In the genomic region with DNA sequence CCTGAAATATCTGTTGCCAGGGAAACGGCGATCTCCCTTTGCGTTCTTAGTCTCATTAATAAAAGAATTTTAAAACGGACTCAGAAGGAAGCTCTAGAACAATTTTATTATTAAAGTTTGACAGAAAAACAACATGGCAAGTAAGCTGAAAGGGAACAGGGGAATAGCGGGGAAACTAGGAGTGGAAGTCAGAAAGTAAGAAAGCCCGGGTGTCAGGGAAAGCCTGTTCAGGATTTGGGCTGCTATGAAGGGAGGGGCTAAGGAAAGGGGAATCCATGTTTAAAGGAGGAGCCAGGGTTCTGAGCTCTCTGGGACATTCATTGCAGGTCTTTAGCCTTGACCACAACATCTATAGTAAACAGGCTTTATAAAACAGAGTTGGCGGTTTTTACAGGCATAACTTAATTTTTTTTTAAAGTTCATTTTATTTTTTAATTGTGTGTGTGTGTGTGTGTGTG, we compare ENCODE assay signal across 8 mouse cellular contexts. TPM values are rescaled to one million over a fixed set of nuclear protein-coding genes. Genes with fewer than 3 reads are reported as not detected.
DNase-seq lines count a peak whose midpoint lies in the region; ATAC-seq and TF ChIP-seq lines count a peak whose summit lies in the region.

No protein-coding gene starts in this region.

- TF ChIP-seq CTCF in lung, adult 2 months (IDR thresholded peaks at IDR 0.05; ENCODE audit: insufficient read depth, low read length), result no peak
- no peak for TF ChIP-seq CTCF in stomach, postnatal 0 days (IDR thresholded peaks at IDR 0.05; ENCODE audit: low read depth)
- TF ChIP-seq CTCF in thymus, adult 2 months (IDR thresholded peaks at IDR 0.05; ENCODE audit: borderline replicate concordance, control insufficient read depth, extremely low read depth, insufficient read depth, low read length, poor library complexity), result no peak

- no peaks in the 10 kb centered on the region for H3K9me3 ChIP-seq in embryonic facial prominence, embryonic 15.5 days (replicated peaks)
- H3K9me3 ChIP-seq in limb, embryonic 13.5 days, result no peaks in the 10 kb centered on the region
- H3K9me3 ChIP-seq in stomach, postnatal 0 days (ENCODE audit: control insufficient read depth, low read length), result no peaks in the 10 kb centered on the region

- no peak for TF ChIP-seq EP300 in stomach, postnatal 0 days (optimal IDR thresholded peaks at IDR 0.05)

- no peak overlapping the region for H3K4me3 ChIP-seq in lung, adult 2 months (replicated peaks; ENCODE audit: extremely low read depth, low read depth, low read length)
- H3K4me3 ChIP-seq in embryonic facial prominence, embryonic 15.5 days (replicated peaks), result peak overlapping the region; percentile 45
- peak overlapping the region; percentile 37 for H3K4me3 ChIP-seq in limb, embryonic 13.5 days
- H3K4me3 ChIP-seq in stomach, postnatal 0 days (ENCODE audit: low read depth, low read length), result peak overlapping the region; percentile 41
- no peak overlapping the region for H3K4me3 ChIP-seq in thymus, adult 2 months (ENCODE audit: control insufficient read depth, insufficient read depth, low read length)

- 22% methylated on average over 7 of the region's 7 CpGs for WGBS in lung, adult 2 months
- 7% methylated on average over 7 of the region's 7 CpGs for WGBS in embryonic facial prominence, embryonic 15.5 days
- 3% methylated on average over 7 of the region's 7 CpGs for WGBS in limb, embryonic 13.5 days
- 15% methylated on average over 7 of the region's 7 CpGs for WGBS in stomach, postnatal 0 days
- 55% methylated on average over 7 of the region's 7 CpGs for WGBS in thymus, adult 2 months

- peak; percentile 20 for DNase-seq in lung, postnatal 10 days
- no peak for DNase-seq in lung, adult 2 months
- no peak for DNase-seq in stomach, postnatal 0 days (ENCODE audit: low spot score)
- DNase-seq in thymus, adult 2 months, result no peak
- no peak for DNase-seq in urinary bladder, postnatal 25 days (ENCODE audit: low spot score)
- DNase-seq in kidney, adult 11 months, result no peak

- ATAC-seq in embryonic facial prominence, embryonic 15.5 days (ENCODE audit: insufficient number of reproducible peaks, low FRiP score, low TSS enrichment, low read depth), result no peak; the same call in 1 of the 2 replicates
- ATAC-seq in limb, embryonic 13.5 days (ENCODE audit: low FRiP score, low read depth), result peak; percentile 48
- no peak for ATAC-seq in stomach, postnatal 0 days (ENCODE audit: low FRiP score, low TSS enrichment)

- H3K27ac ChIP-seq in embryonic facial prominence, embryonic 15.5 days (replicated peaks), result peak overlapping the region; percentile 96
- peak overlapping the region; percentile 99 for H3K27ac ChIP-seq in limb, embryonic 13.5 days
- H3K27ac ChIP-seq in stomach, postnatal 0 days (replicated peaks), result peak overlapping the region; percentile 81
- no peak overlapping the region for H3K27ac ChIP-seq in thymus, adult 2 months (ENCODE audit: control insufficient read depth, insufficient read depth, low read length)

- H3K4me1 ChIP-seq in lung, adult 2 months (ENCODE audit: control insufficient read depth, insufficient read depth, low read length), result peaks cover 3% of the 10 kb centered on the region; the same call in 1 of the 2 replicates
- peaks cover 24% of the 10 kb centered on the region for H3K4me1 ChIP-seq in embryonic facial prominence, embryonic 15.5 days
- peaks cover 31% of the 10 kb centered on the region for H3K4me1 ChIP-seq in limb, embryonic 13.5 days
- no peaks in the 10 kb centered on the region; the same call in 1 of the 2 replicates for H3K4me1 ChIP-seq in stomach, postnatal 0 days (replicated peaks; ENCODE audit: control insufficient read depth, insufficient read depth)
- H3K4me1 ChIP-seq in thymus, adult 2 months (replicated peaks; ENCODE audit: control insufficient read depth, insufficient read depth, low read length), result no peaks in the 10 kb centered on the region

- no peaks in the 10 kb centered on the region for H3K27me3 ChIP-seq in embryonic facial prominence, embryonic 15.5 days
- H3K27me3 ChIP-seq in limb, embryonic 13.5 days, result no peaks in the 10 kb centered on the region
- H3K27me3 ChIP-seq in stomach, postnatal 0 days (ENCODE audit: control insufficient read depth, insufficient read depth, low read length), result no peaks in the 10 kb centered on the region
- no peaks in the 10 kb centered on the region; the same call in none of the 2 replicates for H3K27me3 ChIP-seq in thymus, adult 2 months (ENCODE audit: control insufficient read depth, insufficient read depth, low read length)

- H3K36me3 ChIP-seq in embryonic facial prominence, embryonic 15.5 days, result no peaks in the 10 kb centered on the region
- H3K36me3 ChIP-seq in limb, embryonic 13.5 days, result 0 out of 2 replicates have a peak, but pooled peaks cover 7% of the 10 kb centered on the region
- no peaks in the 10 kb centered on the region for H3K36me3 ChIP-seq in stomach, postnatal 0 days (ENCODE audit: control insufficient read depth, insufficient read depth, low read length)
- H3K36me3 ChIP-seq in thymus, adult 2 months (ENCODE audit: control insufficient read depth, insufficient read depth, low read length), result no peaks in the 10 kb centered on the region

- peak overlapping the region; percentile 77 for H3K4me2 ChIP-seq in embryonic facial prominence, embryonic 15.5 days (replicated peaks)
- peak overlapping the region; percentile 75 for H3K4me2 ChIP-seq in limb, embryonic 13.5 days (replicated peaks)
- peak overlapping the region; percentile 66 for H3K4me2 ChIP-seq in stomach, postnatal 0 days (replicated peaks; ENCODE audit: low read depth)

- no peak for TF ChIP-seq POLR2A in lung, adult 2 months (IDR thresholded peaks at IDR 0.05; ENCODE audit: borderline replicate concordance, extremely low read depth, low read depth, low read length)
- no peak for TF ChIP-seq POLR2A in thymus, adult 2 months (IDR thresholded peaks at IDR 0.05; ENCODE audit: control insufficient read depth, extremely low read depth, insufficient read depth, low read length, poor library complexity)

- H3K9ac ChIP-seq in embryonic facial prominence, embryonic 15.5 days, result no peak overlapping the region
- peak overlapping the region; percentile 54; the same call in 1 of the 2 replicates for H3K9ac ChIP-seq in limb, embryonic 13.5 days
- peak overlapping the region; percentile 47; the same call in 1 of the 2 replicates for H3K9ac ChIP-seq in stomach, postnatal 0 days (ENCODE audit: low read length)

RNA-seq across cellular contexts. Expression of gene Clmp, which starts 45.9 kb away (rescaled TPM):
- 11.8 and 16.5 TPM in 2 replicates for polyA plus RNA-seq in lung, adult 2 months (2012; rRNA removed)
- polyA plus RNA-seq in embryonic facial prominence, embryonic 15.5 days (2015; fragmentation: Nextera tagmentation; extraction: Ambion mirVana), result 37.9 and 41.4 TPM in 2 replicates
- polyA plus RNA-seq in limb, embryonic 13.5 days (2015; fragmentation: Nextera tagmentation; extraction: Ambion mirVana), result 62.8 and 64.1 TPM in 2 replicates
- polyA plus RNA-seq in stomach, postnatal 0 days (2015; fragmentation: Nextera tagmentation; extraction: Ambion mirVana), result 17.7 and 17.8 TPM in 2 replicates
- 1.1 and 2.3 TPM in 2 replicates for polyA plus RNA-seq in thymus, adult 2 months (2012; rRNA removed)

Comparison
In these comparisons a context has a peak if more than half of its experiments do, and no peak if none do; other contexts are left out.
1. H3K4me3 ChIP-seq: peak in embryonic facial prominence, embryonic 15.5 days (single experiment), limb, embryonic 13.5 days (single experiment) and stomach, postnatal 0 days (single experiment); none in lung, adult 2 months (single experiment) and thymus, adult 2 months (single experiment).
2. Peak in every context shown above with its lines, with median percentiles within 50 percentile points of each other: H3K4me2 ChIP-seq.